Mouse (Mus musculus): ENCODE measurements at regions not wholly inside any gene's neighbourhood (a gene's known extent, or its start where the extent isn't known, plus 50 kb on each side); places are given as distances from the start of the nearest gene placed in this dataset.

DNA sequence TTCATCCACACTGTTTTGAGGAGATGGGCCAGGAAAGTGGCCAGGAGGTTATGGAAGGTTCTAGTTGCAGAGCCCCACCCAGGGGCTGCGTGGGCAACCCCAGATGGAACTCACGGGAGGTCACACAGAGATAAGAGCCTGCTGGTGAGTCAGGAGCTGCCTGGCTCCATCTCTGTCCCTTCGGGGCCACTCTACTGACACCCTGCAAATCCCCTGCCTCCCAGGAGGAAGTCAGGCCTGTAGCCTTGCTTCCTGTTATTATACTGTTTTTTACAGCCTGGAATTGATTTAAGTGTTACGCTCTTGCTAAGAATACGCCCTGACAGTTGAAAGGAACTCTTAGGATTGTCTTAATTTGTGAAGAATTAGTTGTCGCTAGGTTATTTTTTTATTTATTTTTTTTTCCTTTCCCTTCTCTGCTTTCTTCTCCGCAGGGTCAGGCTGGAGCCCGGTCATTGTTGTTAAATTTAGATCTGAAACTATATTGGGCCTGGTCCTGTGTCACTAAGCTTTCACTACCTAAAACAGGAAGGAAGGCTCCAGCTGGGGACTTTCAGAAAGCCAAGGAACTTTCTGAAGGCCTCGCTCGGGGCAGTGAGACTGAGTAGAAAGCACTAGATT, 497.9 kb downstream of the Med13l start:
- no peak for TF ChIP-seq CTCF (IDR thresholded peaks at IDR 0.05)
- intact Hi-C loops (cut with DNase I), result loop anchor here (5.0 to 10.0 kb wide), 3 partner anchors 76 to 616 kb away; partner anchors contain the start of gene Tbx3
- no peak overlapping the region for H3K4me3 ChIP-seq
- peak; percentile 36 for DNase-seq
- H3K27ac ChIP-seq, result peak overlapping the region; percentile 81

DNA sequence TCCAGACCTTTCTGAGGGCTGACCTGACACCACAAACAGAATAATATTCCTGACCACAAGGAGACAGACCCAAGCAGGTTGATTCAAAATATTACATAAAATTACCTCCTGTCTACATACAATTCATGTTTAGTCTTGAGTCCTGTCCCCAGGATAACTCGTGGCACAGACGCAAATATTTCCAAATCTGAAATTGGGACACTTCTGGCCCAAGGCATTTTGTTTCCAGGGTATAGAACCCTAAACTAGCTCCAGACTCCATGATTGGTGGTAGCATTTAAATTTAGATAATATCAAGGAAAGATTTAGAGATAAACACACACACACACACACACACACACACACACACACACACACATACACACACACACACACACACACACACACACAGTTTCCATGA, 498.7 kb downstream of the Med13l start:
- H3K4me3 ChIP-seq, result no peak overlapping the region
- no peak for TF ChIP-seq CTCF (IDR thresholded peaks at IDR 0.05)
- no peak for DNase-seq
- peak overlapping the region; percentile 81 for H3K27ac ChIP-seq
- intact Hi-C loops (cut with DNase I), result loop anchor here (5.0 to 10.0 kb wide), 3 partner anchors 77 to 616 kb away; partner anchors contain the start of gene Tbx3

DNA sequence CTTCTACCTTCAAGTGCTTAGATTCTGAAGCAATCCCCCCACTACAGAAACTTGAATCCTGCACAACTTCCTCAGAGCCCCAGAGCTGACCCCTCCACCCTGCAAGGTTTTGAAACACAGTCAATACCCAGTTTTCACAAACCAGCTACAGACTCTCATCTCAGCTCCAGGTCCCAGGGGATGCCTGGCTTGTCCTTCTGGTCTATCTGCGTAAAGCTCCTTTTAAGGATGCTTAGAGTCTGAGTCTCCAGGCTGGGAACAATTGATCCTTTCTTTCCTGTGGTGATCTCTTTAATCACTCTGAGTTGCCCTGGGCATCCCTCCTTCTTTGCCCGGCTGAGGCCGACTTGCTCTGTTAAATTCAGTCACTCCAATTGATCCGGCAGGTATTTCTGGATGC, 500.4 kb downstream of the Med13l start:
- H3K27ac ChIP-seq, result no peak overlapping the region
- intact Hi-C loops (cut with DNase I), result no loop called here
- DNase-seq, result no peak
- H3K4me3 ChIP-seq, result no peak overlapping the region
- no peak for TF ChIP-seq CTCF (IDR thresholded peaks at IDR 0.05)

DNA sequence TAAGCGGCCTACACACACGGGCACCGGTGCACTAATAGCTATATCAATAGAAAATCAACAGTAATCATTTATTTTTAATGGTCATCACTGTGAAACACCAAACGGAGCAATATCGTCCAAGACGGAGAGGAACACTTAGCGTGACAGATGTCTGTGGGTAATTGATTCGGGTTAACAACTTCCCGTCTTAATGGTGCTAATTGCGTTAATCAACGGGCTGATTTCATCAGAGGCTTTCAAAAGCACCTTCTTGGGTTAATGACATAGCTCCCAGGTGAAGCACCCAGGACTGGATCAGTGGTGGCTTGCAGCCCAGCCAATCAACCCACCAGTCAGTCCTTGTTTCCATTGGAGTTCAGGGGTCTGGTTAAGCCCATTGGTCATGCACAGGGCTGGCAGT, 502.0 kb downstream of the Med13l start:
- intact Hi-C loops (cut with DNase I), result no loop called here
- no peak for DNase-seq

DNA sequence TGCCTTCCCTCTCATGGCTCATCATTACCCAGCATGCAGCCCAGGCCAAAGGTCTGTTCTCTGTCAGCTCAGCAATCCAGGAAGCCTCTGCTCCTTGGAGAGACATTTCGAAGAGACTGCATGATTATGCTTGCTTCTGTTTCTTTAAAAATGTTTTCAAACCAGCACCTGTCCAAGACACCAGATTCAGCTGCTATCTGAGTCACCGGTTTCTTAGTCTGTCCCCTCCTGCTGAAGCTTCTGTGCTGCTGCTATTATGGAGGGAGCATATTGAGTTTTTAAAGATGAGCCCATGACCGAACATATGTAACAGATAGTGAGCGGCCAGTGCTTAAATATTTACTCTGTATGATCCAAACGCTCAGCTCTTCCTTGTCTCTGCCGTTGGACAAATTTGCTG, 506.2 kb downstream of the Med13l start:
- Histone ChIP-seq H3K27ac (no peak overlapping the region), H3K4me3 (no peak overlapping the region)
- TF ChIP-seq CTCF (IDR thresholded peaks at IDR 0.05), result no peak
- DNase-seq, result no peak
- intact Hi-C loops (cut with DNase I), result no loop called here

More for the DNA sequence above, 502.0 kb downstream of the Med13l start:
- no peak for TF ChIP-seq CTCF (IDR thresholded peaks at IDR 0.05)
- H3K27ac ChIP-seq, result no peak overlapping the region
- no peak overlapping the region for H3K4me3 ChIP-seq

DNA sequence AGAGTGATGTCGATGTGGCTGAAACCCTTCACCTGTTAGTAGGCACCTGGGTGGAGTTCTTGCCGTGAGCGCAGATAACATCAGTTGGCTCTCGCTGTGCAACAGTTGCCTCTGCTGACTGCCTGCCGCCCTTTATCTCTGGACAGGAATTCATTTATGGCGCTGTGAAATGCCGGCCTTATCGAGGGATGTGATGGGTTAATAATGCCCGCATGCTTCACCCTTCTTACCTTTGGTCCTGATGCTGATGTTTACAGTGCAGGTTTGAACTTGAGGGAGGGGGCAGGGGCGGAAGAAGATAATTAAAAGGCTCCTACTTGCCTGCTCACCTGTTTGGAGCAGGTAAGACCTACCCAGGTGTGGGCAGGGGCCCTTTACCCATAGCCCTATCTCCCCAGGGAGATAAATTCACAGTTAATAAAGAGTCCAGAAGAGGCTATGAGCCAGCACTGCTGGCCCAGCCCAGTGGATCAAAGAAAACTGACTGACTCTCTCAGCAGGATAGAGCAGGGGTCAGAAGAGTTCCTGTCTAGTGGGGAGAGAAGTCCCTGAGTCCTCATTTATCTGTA, 509.4 kb downstream of the Med13l start:
- Histone ChIP-seq H3K27ac (no peak overlapping the region), H3K4me3 (no peak overlapping the region)
- TF ChIP-seq CTCF (IDR thresholded peaks at IDR 0.05), result no peak
- DNase-seq, result no peak
- intact Hi-C loops (cut with DNase I), result no loop called here

DNA sequence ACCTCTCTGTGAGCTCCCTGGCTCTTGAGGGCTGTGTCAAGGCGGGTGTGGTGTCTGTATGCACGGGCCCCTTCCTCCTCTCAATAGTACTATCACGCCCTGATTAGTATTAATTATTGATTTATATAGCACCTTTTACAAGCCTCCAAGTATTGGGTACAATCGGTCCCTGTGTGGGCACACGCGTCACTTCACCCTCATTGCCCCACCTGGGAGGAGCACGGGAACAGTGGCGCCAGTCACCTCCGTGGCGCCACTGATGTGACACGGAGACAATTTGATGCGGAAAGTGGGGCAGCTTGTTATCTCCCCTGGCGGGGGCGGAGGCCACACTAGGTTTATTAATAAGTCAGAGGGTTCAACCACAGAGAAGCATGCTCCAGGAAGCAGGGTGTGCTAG, 512.2 kb downstream of the Med13l start:
- DNase-seq, result no peak
- no peak for TF ChIP-seq CTCF (IDR thresholded peaks at IDR 0.05)
- H3K4me3 ChIP-seq, result no peak overlapping the region
- intact Hi-C loops (cut with DNase I), result no loop called here
- H3K27ac ChIP-seq, result no peak overlapping the region

DNA sequence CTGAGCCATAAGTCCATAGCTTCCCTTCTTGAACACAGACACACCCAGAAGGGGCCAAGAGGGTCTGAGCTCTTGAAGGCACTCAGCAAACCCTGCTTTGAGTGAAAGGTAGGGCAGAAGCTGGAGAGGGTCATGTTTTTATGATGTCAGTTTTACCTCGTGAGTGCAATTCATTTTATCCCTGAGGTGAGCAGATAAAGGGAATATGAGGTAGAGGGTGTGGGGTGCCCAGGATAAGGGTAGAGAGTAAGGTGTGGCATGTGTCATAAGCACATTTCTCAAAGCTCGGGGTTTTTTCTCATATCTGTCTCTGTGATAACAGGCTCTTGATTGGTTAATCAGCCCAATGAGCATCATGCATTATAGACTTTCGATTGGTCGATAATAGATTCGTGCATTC, 520.3 kb downstream of the Med13l start:
- DNase-seq, result no peak
- Histone ChIP-seq H3K4me3 (no peak overlapping the region), H3K27ac (no peak overlapping the region)
- intact Hi-C loops (cut with DNase I), result no loop called here
- no peak for TF ChIP-seq CTCF (IDR thresholded peaks at IDR 0.05)

DNA sequence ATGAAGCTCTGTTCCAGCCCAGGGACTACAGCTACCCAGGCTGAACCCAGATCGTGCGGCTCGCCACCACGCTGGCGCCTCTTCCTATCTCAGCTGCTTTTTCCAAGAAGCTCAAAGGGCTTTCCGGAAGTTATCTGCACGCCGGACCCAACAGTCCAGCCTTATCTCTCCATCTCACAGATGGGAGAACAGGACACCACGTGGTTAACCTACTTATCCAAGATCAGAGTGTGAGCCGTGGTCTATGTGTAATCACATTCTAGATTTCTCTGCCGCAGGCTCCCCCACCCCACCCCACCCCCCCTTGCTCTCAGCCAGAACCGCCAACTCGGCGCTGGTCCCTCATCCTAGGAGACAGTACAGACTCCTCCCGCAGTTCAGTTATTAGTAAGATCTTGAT, 522.4 kb downstream of the Med13l start:
- intact Hi-C loops (cut with DNase I), result no loop called here
- DNase-seq, result no peak
- H3K4me3 ChIP-seq, result no peak overlapping the region

DNA sequence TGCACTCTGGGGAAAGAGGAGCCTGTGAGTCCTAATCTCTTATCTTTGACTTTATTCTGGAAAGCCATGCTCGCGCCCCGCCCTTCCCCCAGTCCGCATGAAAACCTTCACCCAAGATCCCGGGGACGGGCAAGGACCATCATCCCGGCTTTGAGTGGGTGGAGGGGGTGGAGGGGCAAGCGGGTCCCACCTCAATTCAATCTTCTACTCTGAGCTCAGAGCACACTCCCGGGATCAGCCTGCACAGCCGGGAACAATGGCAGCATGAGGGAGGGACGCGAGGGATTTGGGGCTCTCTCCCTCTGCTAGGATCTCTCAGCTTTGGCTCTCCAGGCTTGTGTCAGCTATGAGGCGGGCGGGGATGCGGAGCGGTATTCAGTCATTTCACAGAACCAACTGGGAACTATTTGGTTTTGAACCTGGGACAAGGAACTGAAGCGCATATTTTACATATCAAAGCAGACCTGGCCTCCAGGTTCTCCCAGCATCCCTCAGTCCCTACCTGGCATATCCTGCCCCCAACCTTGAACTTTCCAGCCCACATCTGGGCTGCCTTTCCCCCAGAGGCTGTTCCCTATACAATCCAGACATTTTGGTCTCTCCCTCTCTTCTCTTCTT, 537.2 kb downstream of the Med13l start:
- intact Hi-C loops (cut with DNase I), result no loop called here
- DNase-seq, result no peak
- H3K4me3 ChIP-seq, result no peak overlapping the region
- no peak overlapping the region for H3K27ac ChIP-seq
- no peak for TF ChIP-seq CTCF (IDR thresholded peaks at IDR 0.05)

More for the DNA sequence above, 522.4 kb downstream of the Med13l start:
- TF ChIP-seq CTCF (IDR thresholded peaks at IDR 0.05), result no peak
- no peak overlapping the region for H3K27ac ChIP-seq

DNA sequence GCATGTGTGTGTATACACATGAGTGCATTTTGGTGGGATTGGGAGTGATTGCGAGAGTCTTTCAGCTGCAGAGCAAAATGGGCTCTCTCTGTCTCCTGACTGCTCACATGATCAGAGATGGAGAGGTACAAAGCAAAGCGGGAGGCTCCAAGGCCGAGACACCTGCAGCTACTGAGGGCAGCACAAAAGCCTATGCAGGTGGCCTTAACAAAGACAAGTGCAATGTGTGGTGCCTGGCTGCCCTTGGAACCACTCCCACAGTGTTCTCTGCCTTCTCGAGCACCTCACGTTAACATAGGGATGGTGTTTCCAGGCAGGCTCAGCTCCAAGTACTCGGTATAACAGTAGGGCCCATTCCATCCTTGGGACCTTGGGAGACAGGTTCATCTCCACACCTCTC, 539.3 kb downstream of the Med13l start:
- TF ChIP-seq CTCF (IDR thresholded peaks at IDR 0.05), result no peak
- intact Hi-C loops (cut with DNase I), result no loop called here
- Histone ChIP-seq H3K4me3 (no peak overlapping the region), H3K27ac (no peak overlapping the region)
- DNase-seq, result no peak

DNA sequence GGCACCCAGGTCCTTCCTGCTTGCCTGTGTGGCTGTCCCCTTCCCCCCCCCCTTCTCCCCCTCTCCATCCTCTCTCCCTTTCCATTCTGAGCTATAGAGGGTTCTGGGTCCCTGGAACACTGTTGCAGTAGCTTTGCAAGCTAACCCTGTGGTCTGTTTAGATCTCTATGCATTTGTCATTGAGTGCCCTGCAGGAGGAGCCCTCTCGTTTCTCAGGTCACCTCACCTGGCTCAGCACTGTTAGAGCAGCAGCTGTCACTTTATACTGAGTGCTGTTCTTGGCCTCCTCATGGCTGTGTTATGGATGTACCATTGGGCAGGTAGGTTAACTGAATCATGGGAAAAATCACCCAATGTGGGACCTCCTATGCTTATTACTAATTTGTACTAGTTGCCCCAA, 543.0 kb downstream of the Med13l start:
- Histone ChIP-seq H3K27ac (no peak overlapping the region), H3K4me3 (no peak overlapping the region)
- peak; percentile 11; the same call in 1 of the 2 replicates for TF ChIP-seq CTCF (IDR thresholded peaks at IDR 0.05)
- intact Hi-C loops (cut with DNase I), result no loop called here
- no peak for DNase-seq

DNA sequence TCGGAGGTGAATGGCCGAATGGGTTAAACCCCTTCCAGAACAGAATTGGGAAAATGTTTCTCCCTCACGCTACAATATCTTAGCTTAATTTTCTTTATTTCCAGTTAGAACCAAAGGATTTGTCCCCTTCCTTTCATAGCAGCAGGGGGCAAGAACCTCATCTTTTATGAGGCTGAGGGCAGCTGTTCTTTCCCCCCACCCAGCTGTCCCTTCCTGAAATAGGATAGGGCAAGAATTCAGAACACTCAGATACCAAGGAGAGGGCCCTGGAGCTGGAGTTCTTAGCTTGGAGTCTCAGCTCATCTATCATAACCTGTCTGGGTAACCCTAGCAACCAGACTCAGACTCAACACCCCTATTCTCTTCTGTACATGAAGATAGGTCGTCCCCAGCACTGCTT, 547.4 kb downstream of the Med13l start:
- no peak for TF ChIP-seq CTCF (IDR thresholded peaks at IDR 0.05)
- intact Hi-C loops (cut with DNase I), result no loop called here
- DNase-seq, result no peak

DNA sequence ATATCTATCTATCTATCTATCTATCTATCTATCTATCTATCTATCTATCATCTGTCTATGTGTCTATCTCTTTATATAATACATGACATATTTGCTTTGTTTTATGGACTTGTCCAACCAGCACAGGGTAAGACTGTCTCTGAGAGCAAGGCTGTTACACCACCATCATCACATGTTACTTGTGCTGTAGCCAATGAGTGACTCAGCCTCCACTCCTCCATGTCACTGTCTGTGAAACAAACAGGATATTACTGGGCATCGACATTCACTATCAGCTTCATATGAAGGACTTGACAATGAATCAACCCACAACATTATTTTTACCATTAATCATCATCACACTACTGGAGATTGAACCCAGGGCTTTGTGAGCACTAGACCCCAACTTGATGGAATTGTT, 549.0 kb downstream of the Med13l start:
- intact Hi-C loops (cut with DNase I), result no loop called here
- no peak for DNase-seq
- no peak for TF ChIP-seq CTCF (IDR thresholded peaks at IDR 0.05)
- no peak overlapping the region for H3K27ac ChIP-seq
- H3K4me3 ChIP-seq, result no peak overlapping the region

More for the DNA sequence above, 547.4 kb downstream of the Med13l start:
- Histone ChIP-seq H3K27ac (no peak overlapping the region), H3K4me3 (no peak overlapping the region)

Measured in gastrocnemius, adult 2 months (tissue).